Mouse (Mus musculus): ENCODE data around the gene Maml1. TPM values are rescaled to one million over a fixed set of nuclear protein-coding genes. Genes with fewer than 3 reads are reported as not detected.

The Maml1 gene
- polyA plus RNA-seq, 1 experiment, result 4.5 TPM

GRCm38 (mm10) chr11:50266997-50267396 lies 25.1 kb downstream of the Maml1 start:
- Histone ChIP-seq H3K36me3 (replicated peaks; ENCODE audit: low read length) (peaks cover 83% of the 10 kb centered on the region), H3K9me3 (peaks cover 3% of the 10 kb centered on the region; the same call in 1 of the 2 replicates), H3K27me3 (replicated peaks) (no peaks in the 10 kb centered on the region), H3K4me1 (peaks cover 74% of the 10 kb centered on the region), H3K4me3 (replicated peaks) (no peak overlapping the region)
- TF ChIP-seq GATA1 (IDR thresholded peaks at IDR 0.05; ENCODE audit: borderline replicate concordance, low read length) (no peak), FLI1 (IDR thresholded peaks at IDR 0.05; ENCODE audit: low read length) (no peak)

GRCm38 (mm10) chr11:50265931-50266330 lies 26.2 kb downstream of the Maml1 start:
- Histone ChIP-seq H3K4me1 (peaks cover 68% of the 10 kb centered on the region), H3K4me3 (replicated peaks) (no peak overlapping the region), H3K27me3 (replicated peaks) (no peaks in the 10 kb centered on the region), H3K9me3 (peaks cover under 1% of the 10 kb centered on the region; the same call in 1 of the 2 replicates), H3K36me3 (replicated peaks; ENCODE audit: low read length) (peaks cover 83% of the 10 kb centered on the region)
- no peak for TF ChIP-seq FLI1 (IDR thresholded peaks at IDR 0.05; ENCODE audit: low read length)
- no peak for TF ChIP-seq GATA1 (IDR thresholded peaks at IDR 0.05; ENCODE audit: borderline replicate concordance, low read length)

- TF ChIP-seq FLI1 (IDR thresholded peaks at IDR 0.05; ENCODE audit: low read length) (no peak), GATA1 (IDR thresholded peaks at IDR 0.05; ENCODE audit: borderline replicate concordance, low read length) (no peak)
- H3K27me3 ChIP-seq (replicated peaks), result no peaks in the 10 kb centered on the region
- H3K4me1 ChIP-seq, result peaks cover 56% of the 10 kb centered on the region
- H3K4me3 ChIP-seq (replicated peaks), result no peak overlapping the region
- peaks cover 94% of the 10 kb centered on the region for H3K36me3 ChIP-seq (replicated peaks; ENCODE audit: low read length)
- H3K9me3 ChIP-seq, result no peaks in the 10 kb centered on the region
Measured at GRCm38 (mm10) chr11:50263198-50263597, 28.9 kb downstream of the Maml1 start.

- peaks cover 95% of the 10 kb centered on the region for H3K36me3 ChIP-seq (replicated peaks; ENCODE audit: low read length)
- H3K27me3 ChIP-seq (replicated peaks), result no peaks in the 10 kb centered on the region
- peaks cover 59% of the 10 kb centered on the region for H3K4me1 ChIP-seq
- no peaks in the 10 kb centered on the region for H3K9me3 ChIP-seq
- no peak overlapping the region for H3K4me3 ChIP-seq (replicated peaks)
- TF ChIP-seq FLI1 (IDR thresholded peaks at IDR 0.05; ENCODE audit: low read length) (no peak), GATA1 (IDR thresholded peaks at IDR 0.05; ENCODE audit: borderline replicate concordance, low read length) (no peak)
Measured at GRCm38 (mm10) chr11:50262020-50262419, 30.1 kb downstream of the Maml1 start.

GRCm38 (mm10) chr11:50258310-50258709 lies 33.8 kb downstream of the Maml1 start:
- no peak for TF ChIP-seq FLI1 (IDR thresholded peaks at IDR 0.05; ENCODE audit: low read length)
- TF ChIP-seq GATA1 (IDR thresholded peaks at IDR 0.05; ENCODE audit: borderline replicate concordance, low read length), result no peak
- no peaks in the 10 kb centered on the region for H3K9me3 ChIP-seq
- H3K4me1 ChIP-seq, result peaks cover 74% of the 10 kb centered on the region
- H3K36me3 ChIP-seq (replicated peaks; ENCODE audit: low read length), result peaks cover 91% of the 10 kb centered on the region
- no peak overlapping the region for H3K4me3 ChIP-seq (replicated peaks)
- H3K27me3 ChIP-seq (replicated peaks), result no peaks in the 10 kb centered on the region

GRCm38 (mm10) chr11:50256615-50257014 lies 35.5 kb downstream of the Maml1 start:
- peaks cover 79% of the 10 kb centered on the region for H3K36me3 ChIP-seq (replicated peaks; ENCODE audit: low read length)
- H3K9me3 ChIP-seq, result no peaks in the 10 kb centered on the region
- H3K4me1 ChIP-seq, result peaks cover 79% of the 10 kb centered on the region
- H3K27me3 ChIP-seq (replicated peaks), result no peaks in the 10 kb centered on the region
- H3K4me3 ChIP-seq (replicated peaks), result no peak overlapping the region
- no peak for TF ChIP-seq GATA1 (IDR thresholded peaks at IDR 0.05; ENCODE audit: borderline replicate concordance, low read length)
- TF ChIP-seq FLI1 (IDR thresholded peaks at IDR 0.05; ENCODE audit: low read length), result no peak

GRCm38 (mm10) chr11:50254010-50254580 lies 38.0 kb downstream of the Maml1 start:
- Histone ChIP-seq H3K9me3 (no peaks in the 10 kb centered on the region), H3K36me3 (replicated peaks; ENCODE audit: low read length) (peaks cover 54% of the 10 kb centered on the region), H3K4me1 (peaks cover 81% of the 10 kb centered on the region), H3K4me3 (replicated peaks) (no peak overlapping the region), H3K27me3 (replicated peaks) (peaks cover 2% of the 10 kb centered on the region)
- TF ChIP-seq FLI1 (IDR thresholded peaks at IDR 0.05; ENCODE audit: low read length) (no peak), GATA1 (IDR thresholded peaks at IDR 0.05; ENCODE audit: borderline replicate concordance, low read length) (no peak)

GRCm38 (mm10) chr11:50253393-50253792 lies 38.7 kb downstream of the Maml1 start:
- H3K36me3 ChIP-seq (replicated peaks; ENCODE audit: low read length), result peaks cover 47% of the 10 kb centered on the region
- peaks cover 2% of the 10 kb centered on the region for H3K27me3 ChIP-seq (replicated peaks)
- H3K4me1 ChIP-seq, result peaks cover 77% of the 10 kb centered on the region
- no peak overlapping the region for H3K4me3 ChIP-seq (replicated peaks)
- no peaks in the 10 kb centered on the region for H3K9me3 ChIP-seq
- TF ChIP-seq GATA1 (IDR thresholded peaks at IDR 0.05; ENCODE audit: borderline replicate concordance, low read length) (no peak), FLI1 (IDR thresholded peaks at IDR 0.05; ENCODE audit: low read length) (no peak)

- H3K4me1 ChIP-seq, result peaks cover 70% of the 10 kb centered on the region
- H3K27me3 ChIP-seq (replicated peaks), result peaks cover 2% of the 10 kb centered on the region
- no peak overlapping the region for H3K4me3 ChIP-seq (replicated peaks)
- TF ChIP-seq GATA1 (IDR thresholded peaks at IDR 0.05; ENCODE audit: borderline replicate concordance, low read length) (no peak), FLI1 (IDR thresholded peaks at IDR 0.05; ENCODE audit: low read length) (no peak)
- H3K9me3 ChIP-seq, result no peaks in the 10 kb centered on the region
- H3K36me3 ChIP-seq (replicated peaks; ENCODE audit: low read length), result peaks cover 41% of the 10 kb centered on the region
Measured at GRCm38 (mm10) chr11:50252684-50253265, 39.3 kb downstream of the Maml1 start.

GRCm38 (mm10) chr11:50252166-50252565 lies 39.9 kb downstream of the Maml1 start:
- Histone ChIP-seq H3K36me3 (replicated peaks; ENCODE audit: low read length) (peaks cover 35% of the 10 kb centered on the region), H3K4me1 (peaks cover 64% of the 10 kb centered on the region), H3K4me3 (replicated peaks) (no peak overlapping the region), H3K9me3 (no peaks in the 10 kb centered on the region), H3K27me3 (replicated peaks) (peaks cover 2% of the 10 kb centered on the region)
- TF ChIP-seq GATA1 (IDR thresholded peaks at IDR 0.05; ENCODE audit: borderline replicate concordance, low read length), result no peak
- TF ChIP-seq FLI1 (IDR thresholded peaks at IDR 0.05; ENCODE audit: low read length), result no peak

Data from megakaryocyte, embryonic 14.5 days (primary cell).